Mouse (Mus musculus) MEL (cell line): ENCODE results near the gene Gm11992. TPM values are rescaled to one million over a fixed set of nuclear protein-coding genes. Genes with fewer than 3 reads are reported as not detected.
A peak's percentile ranks its signal among the peaks of the same experiment; 100 is the strongest.

ENCODE experiments used
- DNase-seq: peaks from one replicate; pipeline ENCODE4 v3.0.0; 2011; ENCODE audit warnings: low read depth, low spot score
- H3K27ac ChIP-seq: 2 replicates; pipeline ENCODE4 v1.5.1; 2012; ENCODE audit warnings: low read depth, mild to moderate bottlenecking, control low read depth, low read length, moderate library complexity; ENCODE audit not compliant: control insufficient read depth
- H3K27me3 ChIP-seq, 2 experiments: fragments of 150-350 bp in 1 of 2; sonication (generic) in 1 of 2; 2 replicates each; pipeline ENCODE4 v1.6.1; 2012; ENCODE audit warnings: low read length in 2 of 2, mild to moderate bottlenecking in 2 of 2, improper control_type of control experiment in 1 of 2, moderate library complexity in 1 of 2; ENCODE audit not compliant: insufficient read depth in 2 of 2, control insufficient read depth in 1 of 2
- H3K36me3 ChIP-seq, 2 experiments: 2 replicates each; pipeline ENCODE4 v1.6.1; 2012 to 2014; ENCODE audit warnings: low read length in 2 of 2, improper control_type of control experiment in 1 of 2, inconsistent platforms in 1 of 2, mild to moderate bottlenecking in 1 of 2; ENCODE audit not compliant: insufficient read depth in 2 of 2, control insufficient read depth in 1 of 2
- H3K4me1 ChIP-seq, 2 experiments: fragments of 150-350 bp in 1 of 2; sonication (generic) in 1 of 2; 2 replicates each; pipeline ENCODE4 v1.6.1; 2012; ENCODE audit warnings: low read length in 2 of 2, improper control_type of control experiment in 1 of 2, mild to moderate bottlenecking in 1 of 2; ENCODE audit not compliant: insufficient read depth in 2 of 2, control insufficient read depth in 1 of 2
- H3K4me3 ChIP-seq, 2 experiments: fragments of 150-350 bp in 1 of 2; sonication (generic) in 1 of 2; 2 replicates each; pipeline ENCODE4 v1.5.1; 2012; ENCODE audit warnings: low read depth in 2 of 2, low read length in 2 of 2, mild to moderate bottlenecking in 2 of 2, moderate library complexity in 2 of 2, control low read depth in 1 of 2, improper control_type of control experiment in 1 of 2; ENCODE audit not compliant: control insufficient read depth in 1 of 2, insufficient read depth in 1 of 2
- H3K79me2 ChIP-seq: 2 replicates; pipeline ENCODE4 v1.6.1; 2012; ENCODE audit warnings: mild to moderate bottlenecking, low read length, moderate library complexity; ENCODE audit not compliant: control insufficient read depth, poor library complexity, insufficient read depth
- H3K9ac ChIP-seq: 2 replicates; pipeline ENCODE4 v1.6.1; 2012; ENCODE audit warnings: low read depth, mild to moderate bottlenecking, control low read depth, low read length, moderate library complexity; ENCODE audit not compliant: control insufficient read depth, poor library complexity, severe bottlenecking
- H3K9me3 ChIP-seq: fragments of 150-350 bp; sonication (generic); replicated peaks from 2 replicates; pipeline ENCODE4 v1.6.1; 2012; ENCODE audit warnings: mild to moderate bottlenecking, low read length, improper control_type of control experiment, moderate library complexity; ENCODE audit not compliant: insufficient read depth
- BHLHE40 ChIP-seq: IDR thresholded peaks from 2 replicates; pipeline ENCODE4 v1.6.1; 2012; ENCODE audit warnings: low read depth, mild to moderate bottlenecking, inconsistent platforms, low read length, improper control_type of control experiment, borderline replicate concordance
- CHD1 ChIP-seq: IDR thresholded peaks from 2 replicates; pipeline ENCODE4 v1.6.1; 2012; ENCODE audit warnings: low read depth, mild to moderate bottlenecking, inconsistent platforms, low read length, improper control_type of control experiment
- CTCF ChIP-seq, 3 experiments: IDR thresholded peaks in 2 of 3; conservative IDR thresholded peaks in 1 of 3; 2 replicates each; pipeline ENCODE4 v1.5.1; 2011 to 2012; ENCODE audit warnings: low read length in 3 of 3, low read depth in 2 of 3, mild to moderate bottlenecking in 2 of 3, improper control_type of control experiment in 1 of 3, inconsistent platforms in 1 of 3, mixed read lengths in 1 of 3, moderate library complexity in 1 of 3; ENCODE audit not compliant: control insufficient read depth in 1 of 3, insufficient read depth in 1 of 3, poor library complexity in 1 of 3, severe bottlenecking in 1 of 3
- ELF1 ChIP-seq: IDR thresholded peaks from 2 replicates; pipeline ENCODE4 v1.6.1; 2014; ENCODE audit warnings: low read depth, mild to moderate bottlenecking, inconsistent platforms, low read length, improper control_type of control experiment, moderate library complexity
- EP300 ChIP-seq, 2 experiments: IDR thresholded peaks; 2 replicates each; pipeline ENCODE4 v1.6.1; 2011; ENCODE audit warnings: improper control_type of control experiment in 2 of 2, low read length in 2 of 2, low read depth in 1 of 2, mild to moderate bottlenecking in 1 of 2
- ETS1 ChIP-seq: IDR thresholded peaks from 2 replicates; pipeline ENCODE4 v1.6.1; 2012; ENCODE audit warnings: low read depth, mild to moderate bottlenecking, inconsistent platforms, low read length, improper control_type of control experiment, moderate library complexity
- GABPA ChIP-seq: IDR thresholded peaks from 2 replicates; pipeline ENCODE4 v1.6.1; 2012; ENCODE audit warnings: low read depth, mild to moderate bottlenecking, inconsistent platforms, low read length, improper control_type of control experiment, moderate library complexity
- GATA1 ChIP-seq: IDR thresholded peaks from 2 replicates; pipeline ENCODE4 v1.6.1; 2011; ENCODE audit warnings: low read depth, low read length, improper control_type of control experiment
- JUND ChIP-seq: IDR thresholded peaks from 2 replicates; pipeline ENCODE4 v1.6.1; 2011; ENCODE audit warnings: low read depth, mild to moderate bottlenecking, improper control_type of control experiment, low read length
- KAT2A ChIP-seq: conservative IDR thresholded peaks from 2 replicates; pipeline ENCODE4 v1.6.1; 2012; ENCODE audit warnings: low read depth, low read length, improper control_type of control experiment, inconsistent platforms
- MAFK ChIP-seq: IDR thresholded peaks from 2 replicates; pipeline ENCODE4 v1.6.1; 2011; ENCODE audit warnings: low read depth, mild to moderate bottlenecking, low read length, improper control_type of control experiment, borderline replicate concordance
- MAZ ChIP-seq: IDR thresholded peaks from 2 replicates; pipeline ENCODE4 v1.6.1; 2012; ENCODE audit warnings: low read depth, mild to moderate bottlenecking, inconsistent platforms, low read length, improper control_type of control experiment
- MEF2A ChIP-seq: IDR thresholded peaks from 2 replicates; pipeline ENCODE4 v1.6.1; 2014; ENCODE audit warnings: low read depth, mild to moderate bottlenecking, inconsistent platforms, low read length, improper control_type of control experiment; ENCODE audit not compliant: poor library complexity, insufficient replicate concordance, severe bottlenecking; ENCODE audit errors: extremely low read depth
- MYB ChIP-seq: IDR thresholded peaks from 2 replicates; pipeline ENCODE4 v1.6.1; 2011; ENCODE audit warnings: mild to moderate bottlenecking, low read depth, low read length, improper control_type of control experiment
- MYC ChIP-seq: IDR thresholded peaks from 2 replicates; pipeline ENCODE4 v1.6.1; 2011; ENCODE audit warnings: low read depth, mild to moderate bottlenecking, low read length, improper control_type of control experiment, moderate library complexity
- NELFE ChIP-seq: IDR thresholded peaks from 2 replicates; pipeline ENCODE4 v1.6.1; 2011; ENCODE audit warnings: low read depth, low read length, improper control_type of control experiment
- NRF1 ChIP-seq: IDR thresholded peaks from 2 replicates; pipeline ENCODE4 v1.6.1; 2014; ENCODE audit warnings: low read depth, mild to moderate bottlenecking, inconsistent platforms, low read length, improper control_type of control experiment, moderate library complexity; ENCODE audit not compliant: poor library complexity, insufficient read depth, severe bottlenecking
- POLR2AphosphoS2 ChIP-seq: IDR thresholded peaks from 2 replicates; pipeline ENCODE4 v1.6.1; 2011; ENCODE audit warnings: low read length, improper control_type of control experiment
- RCOR1 ChIP-seq: IDR thresholded peaks from 2 replicates; pipeline ENCODE4 v1.6.1; 2012; ENCODE audit warnings: low read depth, mild to moderate bottlenecking, inconsistent platforms, low read length, improper control_type of control experiment
- SMC3 ChIP-seq: IDR thresholded peaks from 2 replicates; pipeline ENCODE4 v1.6.1; 2011; ENCODE audit warnings: low read depth, low read length, improper control_type of control experiment
- TAL1 ChIP-seq: IDR thresholded peaks from 2 replicates; pipeline ENCODE4 v1.6.1; 2012; ENCODE audit warnings: mild to moderate bottlenecking, inconsistent platforms, low read length, moderate library complexity, mixed read lengths
- UBTF ChIP-seq: IDR thresholded peaks from 2 replicates; pipeline ENCODE4 v1.6.1; 2012; ENCODE audit warnings: low read depth, mild to moderate bottlenecking, inconsistent platforms, low read length, improper control_type of control experiment, moderate library complexity, borderline replicate concordance; ENCODE audit not compliant: insufficient read depth
- USF2 ChIP-seq, 2 experiments: IDR thresholded peaks; 2 replicates each; pipeline ENCODE4 v1.6.1; 2011 to 2012; ENCODE audit warnings: improper control_type of control experiment in 2 of 2, low read length in 2 of 2, borderline replicate concordance in 1 of 2, inconsistent platforms in 1 of 2, low read depth in 1 of 2, mild to moderate bottlenecking in 1 of 2; ENCODE audit not compliant: insufficient read depth in 1 of 2
- ZC3H11A ChIP-seq: IDR thresholded peaks from 2 replicates; pipeline ENCODE4 v1.6.1; 2012; ENCODE audit warnings: low read depth, mild to moderate bottlenecking, inconsistent platforms, low read length, improper control_type of control experiment
- ZMIZ1 ChIP-seq: IDR thresholded peaks from 2 replicates; pipeline ENCODE4 v1.6.1; 2012; ENCODE audit warnings: low read depth, mild to moderate bottlenecking, inconsistent platforms, low read length, improper control_type of control experiment, moderate library complexity
- polyA plus RNA-seq, 2 experiments: library from polyadenylated mRNA; stranded (reverse) in 1 of 2; unstranded in 1 of 2; fragments of >175 nt in 1 of 2; fragments of >200 nt in 1 of 2; gene quantifications; 2 replicates each; pipeline versions ENCODE4 v1.2.1 to v1.2.4; 2012; ENCODE audit warnings: low replicate concordance in 2 of 2, low read depth in 1 of 2; ENCODE audit not compliant: insufficient read length in 2 of 2, insufficient read depth in 1 of 2, missing spikeins in 1 of 2
- total RNA-seq: library from RNA; depleted of rRNA; stranded (reverse); fragments of 300-350 nt; gene quantifications from 2 replicates; pipeline ENCODE4 v1.2.3, GENCODE M21; 2012

Gene Gm11992
- total and polyA plus RNA-seq, 3 experiments = not detected

- TF ChIP-seq MEF2A = no peak
- TF ChIP-seq MYC = peak; percentile 74; the same call in 1 of the 2 replicates
- TF ChIP-seq JUND = no peak
- TF ChIP-seq EP300 (IDR thresholded peaks at IDR 0.05; ENCODE audit: low read depth in 1 of 2, low read length in 2 of 2) = peak in 1 of 2 experiments; percentile 34; a peak in 1 of 4 replicates
- TF ChIP-seq ETS1 = peak; percentile 37; the same call in 1 of the 2 replicates
- peak; percentile 90 for TF ChIP-seq NELFE
- no peak for TF ChIP-seq MYB
- no peak for TF ChIP-seq UBTF
- no peak for TF ChIP-seq GABPA
- TF ChIP-seq POLR2AphosphoS2 = peak; percentile 90; the same call in 1 of the 2 replicates
- no peak for TF ChIP-seq USF2 (IDR thresholded peaks at IDR 0.05; ENCODE audit: borderline replicate concordance in 1 of 2, insufficient read depth in 1 of 2, low read depth in 1 of 2, low read length in 2 of 2)
- no peak for TF ChIP-seq TAL1
- no peak for TF ChIP-seq NRF1
- no peak; the same call in 1 of the 2 replicates for TF ChIP-seq KAT2A
- no peak; the same call in 1 of the 2 replicates for TF ChIP-seq CHD1
- TF ChIP-seq RCOR1 = no peak
- no peak for TF ChIP-seq SMC3
- TF ChIP-seq ELF1 = 0 out of 2 replicates have a peak, but pooled peaks have one; percentile 26
- no peak for TF ChIP-seq ZC3H11A
- TF ChIP-seq CTCF (IDR thresholded peaks at IDR 0.05 in 2 of 3, conservative IDR thresholded peaks at IDR 0.05 in 1 of 3; ENCODE audit: control insufficient read depth in 1 of 3, insufficient read depth in 1 of 3, low read depth in 2 of 3, low read length in 3 of 3, poor library complexity in 1 of 3, severe bottlenecking in 1 of 3) = no peak
- peak; percentile 84 for TF ChIP-seq BHLHE40
- peak; percentile 72 for TF ChIP-seq ZMIZ1
- TF ChIP-seq MAFK = no peak
- TF ChIP-seq, all 39 proteins: peak for 17
Observed at GRCm38 (mm10) chr11:9010853-9011339, 37.5 kb upstream of the Gm11992 start, which contains the start of gene Hus1 (continued).

GRCm38 (mm10) chr11:9011348-9011747 lies 37.0 kb upstream of the Gm11992 start:
- TF ChIP-seq MAZ = 0 out of 2 replicates have a peak, but pooled peaks have one; percentile 31
- TF ChIP-seq GATA1 = no peak
- Histone ChIP-seq H3K9me3 (no peaks in the 10 kb centered on the region), H3K79me2 (peaks cover 21% of the 10 kb centered on the region), H3K4me1 (peaks cover 5 to 9% of the 10 kb centered on the region in 2 experiments; a peak in 3 of 4 replicates), H3K9ac (peak overlapping the region; percentile 86), H3K4me3 (peak overlapping the region; percentile 76 to 87), H3K27ac (peak overlapping the region; percentile 86), H3K27me3 (no peaks in the 10 kb centered on the region; a peak in 1 of 4 replicates), H3K36me3 (peaks cover 4 to 20% of the 10 kb centered on the region in 2 experiments)
- DNase-seq = peak; percentile 71
